Mouse (Mus musculus) hindbrain, embryonic 11.5 days (tissue): ENCODE results near the gene Rangrf. TPM values are rescaled to one million over a fixed set of nuclear protein-coding genes. Genes with fewer than 3 reads are reported as not detected.
"Not testable (repeated sequence)": the region's sequence is repeated elsewhere in the genome, so short reads cannot be mapped to it uniquely, and the experiment has no call there.

ENCODE experiments used
- ATAC-seq: fragments of 200-750 bp; cut with Nextera tagmentation; 2 replicates; pipeline ENCODE4 v1.8.0; 2017; ENCODE audit warnings: mild to moderate bottlenecking, moderate TSS enrichment, moderate library complexity; ENCODE audit not compliant: low FRiP score
- DNase-seq: peaks from one replicate; pipeline ENCODE4 v3.0.0-alpha.2; 2015; ENCODE audit warnings: low spot score
- H3K27ac ChIP-seq: fragments of 300-500 bp; sonication (generic); 2 replicates; pipeline ENCODE4 v1.5.1; 2014; ENCODE audit warnings: mild to moderate bottlenecking, low read depth, low read length
- H3K27me3 ChIP-seq: fragments of 300-500 bp; sonication (generic); 2 replicates; pipeline ENCODE4 v1.6.1; 2014; ENCODE audit warnings: mild to moderate bottlenecking, low read length, moderate library complexity, mixed read lengths; ENCODE audit not compliant: control insufficient read depth, insufficient read depth
- H3K36me3 ChIP-seq: fragments of 300-500 bp; sonication (generic); 2 replicates; pipeline ENCODE4 v1.6.1; 2014; ENCODE audit warnings: mild to moderate bottlenecking, low read length, moderate library complexity, mixed read lengths; ENCODE audit not compliant: control insufficient read depth, insufficient read depth
- H3K4me1 ChIP-seq: fragments of 300-500 bp; sonication (generic); replicated peaks from 2 replicates; pipeline ENCODE4 v1.6.1; 2014; ENCODE audit warnings: low read length, mixed read lengths; ENCODE audit not compliant: control insufficient read depth, insufficient read depth
- H3K4me2 ChIP-seq: fragments of 300-500 bp; sonication (generic); replicated peaks from 2 replicates; pipeline ENCODE4 v1.6.1; 2014; ENCODE audit warnings: mild to moderate bottlenecking, low read depth, low read length
- H3K4me3 ChIP-seq: fragments of 300-500 bp; sonication (generic); 2 replicates; pipeline ENCODE4 v1.5.1; 2014; ENCODE audit warnings: low read depth, low read length
- H3K9ac ChIP-seq: fragments of 300-500 bp; sonication (generic); 2 replicates; pipeline ENCODE4 v1.6.1; 2014; ENCODE audit warnings: low read depth, low read length
- H3K9me3 ChIP-seq: fragments of 300-500 bp; sonication (generic); 2 replicates; pipeline ENCODE4 v1.6.1; 2016; ENCODE audit warnings: low read length; ENCODE audit not compliant: control insufficient read depth
- WGBS: fragments of 180-500 bp; shearing (Covaris S2); extraction: QIAGEN DNeasy Blood & Tissue Kit; methylation state at CpG from one replicate; pipeline ENCODE4 v1.1.7; 2014; 5-methylcytosine and 5-hydroxymethylcytosine counted together
- polyA plus RNA-seq: library from polyadenylated mRNA; unstranded; fragments of >200 nt; fragmentation: Nextera tagmentation; extraction: Ambion mirVana; gene quantifications from 2 replicates; pipeline ENCODE4 v1.2.1, GENCODE M21; 2014

The Rangrf gene
- polyA plus RNA-seq = 56.0 and 59.3 TPM in 2 replicates

DNA sequence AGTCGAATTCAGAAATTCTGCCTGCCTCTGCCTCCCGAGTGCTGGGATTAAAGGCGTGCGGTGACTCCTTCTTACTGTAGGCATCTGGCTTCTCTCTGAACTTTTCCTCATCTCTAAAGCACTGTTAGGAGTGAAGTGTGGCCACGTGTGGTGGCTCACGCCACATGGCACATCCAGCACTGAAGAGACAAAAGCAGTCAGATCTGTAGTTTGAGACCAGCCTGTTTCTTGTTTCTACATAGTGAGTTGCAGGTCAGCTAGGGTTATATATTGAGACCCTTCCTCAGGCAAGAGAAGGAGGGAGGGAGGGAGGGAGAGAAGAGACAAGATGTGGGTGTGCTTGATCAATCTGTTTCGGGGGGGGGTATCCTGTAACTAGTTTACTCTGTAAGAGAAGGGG, at the start of gene Rangrf:
Rangrf (minus strand) TSS at position 101 of the 400 bp plus-strand sequence.
- H3K4me1 ChIP-seq = no peaks in the 10 kb centered on the region
- H3K9me3 ChIP-seq = no peaks in the 10 kb centered on the region
- no peaks in the 10 kb centered on the region for H3K27me3 ChIP-seq
- ATAC-seq (no peak), DNase-seq (no peak)
- peak within 1 kb of the TSS; percentile 12; the same call in 1 of the 2 replicates for H3K9ac ChIP-seq
- H3K36me3 ChIP-seq = no peaks in the 10 kb centered on the region
- WGBS = 82% methylated on average over 7 of the region's 7 CpGs
- H3K4me3 ChIP-seq = peak within 1 kb of the TSS; percentile 39
- peak within 1 kb of the TSS; percentile 54 for H3K4me2 ChIP-seq
- no peak within 1 kb of the TSS for H3K27ac ChIP-seq

DNA sequence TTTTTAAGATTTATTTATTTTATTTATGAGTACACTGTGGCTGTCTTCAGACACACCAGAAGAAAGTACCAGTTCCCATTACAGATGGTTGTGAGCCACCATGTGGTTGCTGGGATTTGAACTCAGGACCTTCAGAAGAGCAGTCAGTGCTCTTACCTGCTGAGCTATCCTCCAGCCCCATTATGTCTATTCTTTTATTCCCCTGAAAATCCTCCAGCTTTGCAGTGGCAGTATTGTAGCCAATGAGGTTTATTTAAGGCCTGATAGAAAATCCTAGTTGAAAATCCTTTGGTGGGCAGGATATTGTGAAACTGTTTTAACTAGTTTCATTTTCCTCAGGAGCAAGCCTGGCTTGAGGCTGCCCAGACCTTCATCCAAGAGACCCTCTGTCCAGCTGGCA, 45.7 kb upstream of the Rangrf start:
- Histone ChIP-seq H3K4me2 (no peak overlapping the region), H3K4me1 (peaks cover 5% of the 10 kb centered on the region; the same call in 1 of the 2 replicates), H3K27ac (no peak overlapping the region), H3K9ac (no peak overlapping the region), H3K4me3 (no peak overlapping the region), H3K36me3 (peaks cover 12% of the 10 kb centered on the region), H3K9me3 (no peaks in the 10 kb centered on the region), H3K27me3 (no peaks in the 10 kb centered on the region)
- DNase-seq (no peak), ATAC-seq (no peak)

DNA sequence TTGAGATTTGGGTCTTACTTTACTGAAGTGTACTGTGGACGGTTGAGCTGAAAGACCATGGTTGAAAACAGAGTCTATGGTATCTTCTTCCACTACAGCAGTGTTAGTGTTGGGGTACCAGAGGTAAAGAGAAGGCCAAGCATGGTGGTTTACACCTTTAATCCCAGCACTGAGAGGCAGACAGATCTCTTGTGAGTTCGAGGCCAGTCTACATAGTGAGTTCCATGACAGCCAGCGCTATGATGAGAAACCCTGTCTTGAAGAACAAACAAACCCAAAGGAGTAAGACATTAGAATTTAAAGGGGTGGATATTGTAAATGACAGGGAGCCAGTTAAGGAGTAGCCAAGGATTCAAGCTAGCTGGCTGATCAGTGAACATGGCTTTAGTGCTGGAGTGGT, 41.8 kb upstream of the Rangrf start:
- no peaks in the 10 kb centered on the region for H3K36me3 ChIP-seq
- H3K9ac ChIP-seq = peak overlapping the region; percentile 77
- no peaks in the 10 kb centered on the region for H3K9me3 ChIP-seq
- peaks cover 5% of the 10 kb centered on the region for H3K4me1 ChIP-seq
- 68% methylated on average over 3 of the region's 3 CpGs for WGBS
- peak overlapping the region; percentile 57 for H3K4me3 ChIP-seq
- DNase-seq (no peak), ATAC-seq (no peak)
- H3K27me3 ChIP-seq = no peaks in the 10 kb centered on the region
- no peak overlapping the region for H3K27ac ChIP-seq
- peak overlapping the region; percentile 64 for H3K4me2 ChIP-seq

DNA sequence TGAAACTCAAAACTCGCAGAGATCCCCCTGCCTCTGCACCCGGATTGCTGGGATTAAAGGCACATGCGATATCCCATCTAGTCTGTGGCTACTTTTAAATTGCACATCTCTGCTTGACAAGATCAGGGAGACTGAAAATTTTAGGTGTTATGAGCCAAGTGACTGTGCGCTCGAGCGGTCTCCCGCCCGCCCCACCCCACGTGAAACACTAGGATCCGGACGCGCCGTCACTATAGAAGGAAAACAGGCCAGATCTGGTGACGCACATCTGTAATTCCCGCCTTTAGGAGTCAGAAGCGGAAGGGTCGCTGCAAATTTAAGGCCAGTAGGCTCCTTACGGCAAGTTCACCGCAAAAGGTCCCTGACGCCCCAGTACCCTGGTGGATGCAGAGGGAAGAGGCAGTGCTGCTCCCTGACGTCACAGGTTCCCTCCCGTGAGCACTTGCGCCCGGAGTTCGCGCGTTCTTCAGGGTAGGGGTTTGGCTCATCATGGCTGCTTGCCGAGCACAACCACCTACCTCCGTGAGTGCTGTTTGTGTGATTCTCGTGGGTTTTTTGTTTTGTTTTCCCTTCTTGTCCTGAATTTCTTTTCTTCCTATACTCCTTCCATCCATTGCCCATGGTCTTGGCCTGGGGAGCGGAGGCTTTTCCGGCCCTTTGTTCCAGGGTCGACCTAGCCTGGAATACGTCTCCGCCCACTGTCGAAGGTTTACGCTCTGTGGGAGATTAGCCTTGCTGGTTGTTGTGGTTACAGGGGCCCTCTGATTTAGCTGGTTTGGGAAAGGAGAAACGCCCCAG, 40.9 kb upstream of the Rangrf start, which contains the start of gene Ctc1:
Ctc1 (plus strand) TSS at position 268 of the 798 bp plus-strand sequence.
- H3K4me2 ChIP-seq = peak within 1 kb of the TSS; percentile 64
- DNase-seq (peak; percentile 93), ATAC-seq (peak; percentile 97)
- WGBS = 3% methylated on average over 38 of the region's 38 CpGs
- H3K4me3 ChIP-seq = peak within 1 kb of the TSS; percentile 57
- no peaks in the 10 kb centered on the region for H3K9me3 ChIP-seq
- H3K27ac ChIP-seq = peak within 1 kb of the TSS; percentile 66
- H3K36me3 ChIP-seq = no peaks in the 10 kb centered on the region
- no peaks in the 10 kb centered on the region for H3K27me3 ChIP-seq
- peak within 1 kb of the TSS; percentile 77 for H3K9ac ChIP-seq
- peaks cover 5% of the 10 kb centered on the region for H3K4me1 ChIP-seq

DNA sequence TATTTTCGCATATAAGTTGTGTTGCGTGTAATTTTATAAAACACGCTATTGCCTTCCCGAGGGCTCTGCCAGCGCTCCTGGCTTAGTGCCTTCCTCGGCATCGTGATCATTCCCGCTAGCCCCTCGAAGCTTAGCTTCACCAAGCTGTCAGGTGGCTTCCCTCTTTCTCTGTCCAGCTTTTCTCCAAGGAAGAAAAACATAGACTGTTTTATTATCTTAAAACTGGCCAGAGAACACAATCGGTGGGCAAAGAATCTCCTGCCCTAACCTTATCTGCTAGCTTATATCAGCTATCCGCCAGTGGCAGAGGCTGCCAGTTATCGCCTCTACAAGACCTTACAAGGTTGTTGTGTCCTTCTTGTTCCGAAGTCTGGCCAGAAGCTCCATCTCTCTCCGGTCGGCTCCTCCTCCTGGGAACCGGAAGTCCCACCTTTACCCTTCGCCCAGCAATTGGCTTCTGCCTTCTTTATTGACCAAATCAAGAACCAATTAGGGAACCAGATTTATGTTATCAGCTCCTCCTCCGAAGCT, 37.2 kb upstream of the Rangrf start:
- peak overlapping the region; percentile 50 for H3K4me3 ChIP-seq
- 1% methylated on average over 18 of the region's 18 CpGs for WGBS
- H3K9me3 ChIP-seq = no peaks in the 10 kb centered on the region
- H3K9ac ChIP-seq = peak overlapping the region; percentile 64
- DNase-seq = peak; percentile 89
- H3K36me3 ChIP-seq = no peaks in the 10 kb centered on the region
- peak; percentile 53; the same call in 1 of the 2 replicates for ATAC-seq
- H3K4me1 ChIP-seq = peaks cover 5% of the 10 kb centered on the region
- no peaks in the 10 kb centered on the region for H3K27me3 ChIP-seq
- H3K27ac ChIP-seq = peak overlapping the region; percentile 78
- H3K4me2 ChIP-seq = peak overlapping the region; percentile 72

DNA sequence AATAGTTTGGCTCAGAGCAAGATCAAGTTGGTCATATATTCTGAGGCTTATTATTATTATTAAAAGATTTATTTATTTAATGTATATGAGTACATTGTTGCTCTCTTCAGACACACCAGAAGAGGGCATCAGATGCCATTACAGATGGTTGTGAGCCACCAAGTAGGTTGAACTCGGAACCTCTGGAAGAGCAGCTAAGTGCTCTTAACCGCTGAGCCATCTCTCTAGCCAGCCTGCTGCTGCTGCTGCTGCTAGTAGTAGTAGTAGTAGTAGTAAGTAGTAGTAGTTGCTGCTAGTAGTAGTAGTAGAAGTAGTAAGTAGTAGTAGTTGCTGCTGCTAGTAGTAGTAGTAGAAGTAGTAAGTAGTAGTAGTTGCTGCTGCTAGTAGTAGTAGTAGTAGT, 36.5 kb upstream of the Rangrf start:
- H3K9me3 ChIP-seq, H3K27ac ChIP-seq, H3K9ac ChIP-seq, H3K4me1 ChIP-seq, H3K36me3 ChIP-seq, ATAC-seq, H3K27me3 ChIP-seq, DNase-seq: not testable (repeated sequence)
- 72% methylated on average over 2 of the region's 2 CpGs for WGBS
- Histone ChIP-seq H3K4me3 (peak overlapping the region; percentile 50; the same call in 1 of the 2 replicates), H3K4me2 (peak overlapping the region; percentile 72)

DNA sequence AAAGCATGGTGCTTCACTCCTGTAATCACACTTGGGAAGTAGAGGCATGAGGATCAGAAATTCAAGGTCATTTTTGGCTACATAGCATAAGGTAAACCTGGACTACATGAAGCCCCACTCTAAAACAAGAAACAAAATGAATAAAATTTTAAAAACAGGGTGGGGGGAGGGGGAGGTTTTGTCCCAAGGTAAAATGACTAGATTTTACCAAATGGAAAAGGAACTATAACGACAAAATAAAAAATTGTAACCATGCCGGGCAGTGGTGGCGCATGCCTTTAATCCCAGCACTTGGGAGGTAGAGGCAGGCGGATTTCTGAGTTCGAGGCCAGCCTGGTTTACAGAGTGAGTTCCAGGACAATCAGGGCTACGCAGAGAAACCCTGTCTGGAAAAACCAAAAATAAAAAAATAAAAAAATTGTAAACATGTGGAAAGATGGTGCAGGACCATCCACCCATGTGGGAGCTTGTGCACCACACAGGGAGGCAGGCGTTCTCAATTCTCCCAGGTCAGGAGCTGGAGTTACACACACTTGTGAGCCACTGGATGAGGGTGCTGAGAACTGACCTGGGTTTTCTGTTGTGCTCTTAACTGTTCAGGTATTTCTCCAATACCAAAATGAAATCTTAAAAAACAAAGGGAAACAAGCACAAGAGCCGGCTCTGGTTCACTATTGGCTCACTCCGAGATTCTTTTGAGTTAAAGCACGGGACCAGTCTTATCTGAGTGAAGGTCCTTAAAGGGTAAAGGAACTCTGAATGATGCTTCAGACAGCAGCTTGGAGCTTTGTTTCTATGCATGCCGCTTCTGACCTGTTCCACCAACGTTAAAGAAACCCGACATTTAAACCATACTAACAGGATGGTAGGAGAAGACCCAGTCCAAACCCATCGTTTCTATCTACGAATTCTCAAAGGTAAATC, 35.7 kb upstream of the Rangrf start:
- Histone ChIP-seq H3K4me2 (no peak overlapping the region), H3K4me3 (no peak overlapping the region), H3K27ac (no peak overlapping the region)

DNA sequence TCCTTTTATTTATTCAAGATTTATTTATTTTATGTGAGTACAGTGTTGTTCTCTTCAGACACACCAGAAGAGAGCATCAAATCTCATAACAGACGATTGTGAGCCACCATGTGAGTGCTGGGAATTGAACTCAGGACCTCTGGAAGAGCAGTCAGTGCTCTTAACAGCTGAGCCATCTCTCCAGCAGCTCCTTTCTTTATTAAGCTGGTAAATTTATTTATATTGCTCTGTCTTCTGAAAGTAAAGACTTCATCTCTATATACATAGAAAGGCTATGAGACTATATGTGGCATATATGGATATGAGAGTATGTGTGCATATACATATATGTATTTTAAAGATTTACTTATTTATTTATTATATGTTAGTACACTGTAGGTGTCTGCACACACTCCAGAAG, 34.5 kb upstream of the Rangrf start:
- Histone ChIP-seq H3K9me3 (no peaks in the 10 kb centered on the region), H3K9ac (no peak overlapping the region), H3K27me3 (no peaks in the 10 kb centered on the region), H3K36me3 (no peaks in the 10 kb centered on the region), H3K27ac (no peak overlapping the region), H3K4me2 (no peak overlapping the region), H3K4me3 (no peak overlapping the region), H3K4me1 (no peaks in the 10 kb centered on the region)
- DNase-seq (no peak), ATAC-seq (no peak)
- WGBS = 92% methylated on average over 1 of the region's 1 CpGs

More for the DNA sequence above, 35.7 kb upstream of the Rangrf start:
- Histone ChIP-seq H3K27me3 (no peaks in the 10 kb centered on the region), H3K9me3 (no peaks in the 10 kb centered on the region), H3K9ac (no peak overlapping the region), H3K4me1 (no peaks in the 10 kb centered on the region; the same call in 1 of the 2 replicates), H3K36me3 (no peaks in the 10 kb centered on the region)
- WGBS = 93% methylated on average over 15 of the region's 15 CpGs
- DNase-seq (no peak), ATAC-seq (no peak)
